Mouse (Mus musculus): ENCODE data around the gene Mycbp2. TPM values are rescaled to one million over a fixed set of nuclear protein-coding genes. Genes with fewer than 3 reads are reported as not detected.
A peak's percentile ranks its signal among the peaks of the same experiment; 100 is the strongest.

Gene Mycbp2
- polyA plus RNA-seq, 1 experiment from 2014 or later: 23.6 TPM

- H3K9me3 ChIP-seq: no peaks in the 10 kb centered on the region
- no peaks in the 10 kb centered on the region for H3K4me1 ChIP-seq
- 95% methylated on average over 5 of the region's 5 CpGs for WGBS
- H3K4me2 ChIP-seq: no peak overlapping the region
- H3K27ac ChIP-seq: no peak overlapping the region
- no peak overlapping the region for H3K9ac ChIP-seq
- no peak for ATAC-seq (ENCODE audit: insufficient number of reproducible peaks, low FRiP score, low TSS enrichment, low read depth)
- H3K27me3 ChIP-seq: no peaks in the 10 kb centered on the region
- H3K36me3 ChIP-seq: peaks cover 52% of the 10 kb centered on the region
- no peak overlapping the region for H3K4me3 ChIP-seq
Observed at GRCm38 (mm10) chr14:103150139-103150538, 196.5 kb downstream of the Mycbp2 start.

DNA sequence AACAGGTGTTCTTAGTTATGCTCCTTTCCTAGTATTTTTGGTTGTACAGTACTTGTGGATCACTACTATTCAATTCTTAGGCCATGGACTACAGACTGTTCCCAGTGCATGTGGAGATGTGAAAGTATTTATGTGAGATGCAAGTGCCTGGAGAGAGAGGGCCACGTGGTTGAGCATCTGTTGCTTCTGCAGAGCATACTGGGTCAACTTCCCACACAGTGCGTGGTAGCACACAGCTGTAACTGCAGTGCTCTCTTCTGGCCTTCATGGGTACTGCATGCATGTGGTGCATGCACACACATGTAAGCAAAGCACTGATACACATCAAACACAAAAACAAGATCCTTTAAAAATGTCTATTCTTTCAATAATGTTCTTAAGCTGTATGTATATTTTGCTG lies 214.6 kb downstream of the Mycbp2 start:
- ATAC-seq (ENCODE audit: insufficient number of reproducible peaks, low FRiP score, low TSS enrichment, low read depth): no peak
- no peak overlapping the region for H3K27ac ChIP-seq
- H3K27me3 ChIP-seq: no peaks in the 10 kb centered on the region
- peaks cover 51% of the 10 kb centered on the region for H3K36me3 ChIP-seq
- H3K4me3 ChIP-seq: no peak overlapping the region
- H3K9ac ChIP-seq: no peak overlapping the region
- WGBS: 82% methylated on average over 2 of the region's 2 CpGs
- H3K4me1 ChIP-seq: no peaks in the 10 kb centered on the region
- H3K9me3 ChIP-seq: no peaks in the 10 kb centered on the region
- H3K4me2 ChIP-seq: no peak overlapping the region

DNA sequence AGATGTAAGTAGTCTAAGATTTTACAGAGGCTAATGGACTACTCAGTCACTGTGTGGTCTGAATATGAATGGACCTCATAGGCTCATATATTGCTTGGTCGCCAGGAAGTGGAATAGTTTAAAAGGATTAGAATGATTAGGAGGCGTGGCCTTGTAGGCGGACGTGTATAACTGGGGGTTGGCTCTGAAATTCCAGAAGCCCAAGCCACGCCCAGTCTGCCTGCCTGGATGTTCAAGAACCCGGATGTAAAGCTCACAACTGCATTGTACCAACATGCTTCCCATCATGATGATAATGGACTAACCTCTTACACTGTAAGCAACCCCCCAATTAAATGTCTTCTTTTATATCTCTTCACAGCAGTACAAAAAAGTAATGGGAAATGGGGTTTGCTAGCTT lies 220.9 kb downstream of the Mycbp2 start:
- Histone ChIP-seq H3K9ac (no peak overlapping the region), H3K36me3 (peaks cover 61% of the 10 kb centered on the region), H3K4me3 (no peak overlapping the region), H3K9me3 (no peaks in the 10 kb centered on the region), H3K27ac (no peak overlapping the region), H3K4me1 (no peaks in the 10 kb centered on the region), H3K4me2 (no peak overlapping the region), H3K27me3 (no peaks in the 10 kb centered on the region)
- ATAC-seq (ENCODE audit: insufficient number of reproducible peaks, low FRiP score, low TSS enrichment, low read depth): no peak
- 87% methylated on average over 6 of the region's 6 CpGs for WGBS

DNA sequence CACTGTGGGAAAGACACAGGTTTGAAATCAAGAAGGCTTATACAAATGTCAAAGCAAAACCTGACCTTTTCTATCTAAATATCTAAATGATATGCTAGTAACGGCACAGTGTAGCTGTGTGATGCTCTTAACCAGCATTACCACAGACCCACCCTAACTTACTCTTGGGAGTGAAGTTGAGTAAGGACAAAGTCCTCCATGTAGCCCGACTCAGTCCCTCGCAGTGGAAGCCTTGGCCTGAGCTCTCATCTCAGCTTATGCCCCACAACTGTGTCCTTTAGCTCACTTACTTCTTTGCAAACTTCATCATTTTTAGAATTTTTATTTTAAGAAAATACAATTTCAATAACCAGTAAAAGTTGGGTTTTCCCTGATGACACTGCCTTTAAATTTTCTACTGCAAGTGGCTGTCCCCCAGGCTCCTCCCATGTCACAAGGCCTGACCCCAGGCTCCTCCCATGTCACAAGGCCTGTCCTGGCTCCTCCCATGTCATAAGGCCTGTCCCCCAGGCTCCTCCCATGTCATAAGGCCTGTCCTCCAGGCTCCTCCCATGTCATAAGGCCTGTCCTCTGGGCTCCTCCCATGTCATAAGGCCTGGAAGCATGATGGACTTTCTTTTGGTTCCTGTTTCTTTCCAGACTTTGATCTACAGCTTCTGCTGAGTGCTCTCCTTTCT lies 231.5 kb downstream of the Mycbp2 start:
- no peak overlapping the region for H3K27ac ChIP-seq
- H3K4me2 ChIP-seq: no peak overlapping the region
- H3K4me1 ChIP-seq: no peaks in the 10 kb centered on the region
- WGBS: over 99% methylated on average over 3 of the region's 3 CpGs
- H3K9me3 ChIP-seq: no peaks in the 10 kb centered on the region
- ATAC-seq (ENCODE audit: insufficient number of reproducible peaks, low FRiP score, low TSS enrichment, low read depth): no peak
- H3K27me3 ChIP-seq: no peaks in the 10 kb centered on the region
- peaks cover 57% of the 10 kb centered on the region for H3K36me3 ChIP-seq
- H3K9ac ChIP-seq: no peak overlapping the region
- H3K4me3 ChIP-seq: no peak overlapping the region

DNA sequence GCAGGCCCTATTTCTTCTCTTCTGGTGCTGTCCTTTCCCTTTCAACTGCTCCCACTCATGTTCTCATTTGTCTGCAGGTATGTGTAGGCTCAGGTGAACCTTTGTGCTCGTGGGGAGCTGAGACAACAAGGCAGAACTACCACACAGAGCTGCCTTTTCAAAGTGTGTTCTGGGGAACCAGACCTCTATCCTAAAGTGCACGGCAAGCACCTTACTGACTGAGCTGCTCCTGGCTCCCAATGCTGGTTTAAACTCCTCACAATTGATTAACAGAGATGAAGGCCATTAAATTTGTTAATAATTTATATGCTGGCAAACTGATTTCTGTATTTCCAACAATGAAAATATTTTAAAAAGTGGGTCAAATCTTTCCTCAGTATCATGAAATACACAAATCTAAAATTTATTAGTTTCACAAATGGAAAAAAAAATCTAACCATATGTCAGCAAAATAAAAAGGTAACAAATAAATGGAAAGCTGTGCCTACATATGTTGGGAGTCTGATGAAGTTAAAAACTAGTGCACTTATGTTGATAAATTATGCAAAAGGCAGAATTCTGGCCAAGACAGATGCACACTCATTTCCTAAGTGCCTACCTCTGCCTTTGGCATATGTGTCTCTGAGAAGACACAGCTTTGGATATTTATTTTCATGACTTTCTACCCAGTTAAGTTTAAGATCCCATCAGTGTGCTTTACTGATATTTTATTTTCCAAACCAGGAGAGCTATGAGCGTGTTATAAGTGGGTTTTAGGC lies 233.8 kb downstream of the Mycbp2 start:
- Histone ChIP-seq H3K4me2 (no peak overlapping the region), H3K36me3 (peaks cover 39% of the 10 kb centered on the region), H3K9ac (no peak overlapping the region), H3K27ac (no peak overlapping the region), H3K4me3 (no peak overlapping the region), H3K27me3 (no peaks in the 10 kb centered on the region), H3K9me3 (no peaks in the 10 kb centered on the region), H3K4me1 (no peaks in the 10 kb centered on the region)
- no peak for ATAC-seq (ENCODE audit: insufficient number of reproducible peaks, low FRiP score, low TSS enrichment, low read depth)
- 82% methylated on average over 3 of the region's 3 CpGs for WGBS

DNA sequence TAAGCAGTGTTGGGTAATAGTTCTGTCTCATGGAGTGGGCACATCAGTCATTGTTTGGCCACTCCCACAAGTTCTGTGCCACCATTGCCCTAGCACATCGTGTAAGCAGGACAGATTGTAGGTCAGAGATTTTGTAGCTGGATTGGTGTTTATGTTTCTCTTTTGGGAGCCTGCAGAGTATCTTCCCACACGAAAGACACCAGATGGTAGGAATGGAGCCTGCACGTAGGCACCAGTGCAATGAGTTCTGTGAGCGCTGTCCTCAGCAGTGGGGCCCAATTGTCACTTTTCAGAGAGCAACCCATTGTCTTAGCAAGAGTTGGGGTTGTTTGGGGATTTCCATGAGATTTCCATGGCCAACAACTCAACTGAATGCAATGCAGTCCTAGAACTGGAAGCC lies 236.6 kb downstream of the Mycbp2 start:
- no peak for ATAC-seq (ENCODE audit: insufficient number of reproducible peaks, low FRiP score, low TSS enrichment, low read depth)
- Histone ChIP-seq H3K27me3 (no peaks in the 10 kb centered on the region), H3K4me3 (no peak overlapping the region), H3K36me3 (peaks cover 16% of the 10 kb centered on the region), H3K9me3 (no peaks in the 10 kb centered on the region), H3K4me1 (no peaks in the 10 kb centered on the region), H3K4me2 (no peak overlapping the region), H3K27ac (no peak overlapping the region), H3K9ac (no peak overlapping the region)
- WGBS: 90% methylated on average over 4 of the region's 4 CpGs

DNA sequence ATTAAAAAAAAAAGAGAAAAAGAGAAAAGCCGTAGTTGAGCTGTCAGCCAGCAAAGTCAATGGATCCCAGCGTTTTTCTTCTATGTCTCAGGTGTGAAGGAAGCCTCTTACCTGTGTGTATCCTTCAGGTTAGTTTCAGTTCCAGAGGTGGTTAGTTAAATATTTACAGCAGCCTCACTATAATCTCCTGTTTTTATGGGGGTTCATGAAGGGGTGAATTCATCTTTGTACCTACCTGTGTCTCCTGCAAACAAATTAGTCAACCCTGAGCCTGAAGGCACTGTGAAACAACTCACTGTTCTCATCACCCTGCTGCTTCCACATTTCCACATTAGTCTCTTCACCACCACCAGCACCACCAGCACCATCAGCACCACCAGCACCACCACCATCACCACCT lies 240.3 kb downstream of the Mycbp2 start:
- 90% methylated on average over 2 of the region's 2 CpGs for WGBS
- Histone ChIP-seq H3K27ac (no peak overlapping the region), H3K4me1 (no peaks in the 10 kb centered on the region), H3K36me3 (no peaks in the 10 kb centered on the region), H3K4me3 (no peak overlapping the region), H3K9ac (no peak overlapping the region), H3K4me2 (no peak overlapping the region), H3K9me3 (no peaks in the 10 kb centered on the region), H3K27me3 (no peaks in the 10 kb centered on the region)
- ATAC-seq (ENCODE audit: insufficient number of reproducible peaks, low FRiP score, low TSS enrichment, low read depth): no peak

GRCm38 (mm10) chr14:103102731-103103335 lies 243.8 kb downstream of the Mycbp2 start:
- Histone ChIP-seq H3K4me3 (no peak overlapping the region), H3K9me3 (no peaks in the 10 kb centered on the region), H3K4me2 (no peak overlapping the region), H3K9ac (no peak overlapping the region), H3K4me1 (peaks cover 3% of the 10 kb centered on the region; the same call in 1 of the 2 replicates), H3K27me3 (no peaks in the 10 kb centered on the region), H3K36me3 (no peaks in the 10 kb centered on the region), H3K27ac (no peak overlapping the region)
- WGBS: 79% methylated on average over 10 of the region's 10 CpGs
- no peak for ATAC-seq (ENCODE audit: insufficient number of reproducible peaks, low FRiP score, low TSS enrichment, low read depth)

GRCm38 (mm10) chr14:103102246-103102645 lies 244.4 kb downstream of the Mycbp2 start:
- no peak for ATAC-seq (ENCODE audit: insufficient number of reproducible peaks, low FRiP score, low TSS enrichment, low read depth)
- 73% methylated on average over 6 of the region's 6 CpGs for WGBS
- no peak overlapping the region for H3K27ac ChIP-seq
- peaks cover 5% of the 10 kb centered on the region for H3K4me1 ChIP-seq
- H3K4me3 ChIP-seq: no peak overlapping the region
- no peak overlapping the region for H3K4me2 ChIP-seq
- H3K9ac ChIP-seq: no peak overlapping the region
- H3K36me3 ChIP-seq: no peaks in the 10 kb centered on the region
- H3K9me3 ChIP-seq: no peaks in the 10 kb centered on the region
- H3K27me3 ChIP-seq: no peaks in the 10 kb centered on the region

GRCm38 (mm10) chr14:103101171-103101570 lies 245.4 kb downstream of the Mycbp2 start:
- H3K4me1 ChIP-seq: peaks cover 6% of the 10 kb centered on the region
- WGBS: 74% methylated on average over 3 of the region's 3 CpGs
- no peak overlapping the region for H3K9ac ChIP-seq
- no peak overlapping the region for H3K4me3 ChIP-seq
- H3K4me2 ChIP-seq: no peak overlapping the region
- H3K27me3 ChIP-seq: no peaks in the 10 kb centered on the region
- no peak for ATAC-seq (ENCODE audit: insufficient number of reproducible peaks, low FRiP score, low TSS enrichment, low read depth)
- no peaks in the 10 kb centered on the region for H3K36me3 ChIP-seq
- H3K27ac ChIP-seq: no peak overlapping the region
- no peaks in the 10 kb centered on the region for H3K9me3 ChIP-seq

GRCm38 (mm10) chr14:103100296-103100695 lies 246.3 kb downstream of the Mycbp2 start:
- no peaks in the 10 kb centered on the region for H3K9me3 ChIP-seq
- no peaks in the 10 kb centered on the region for H3K27me3 ChIP-seq
- 0 out of 2 replicates have a peak overlapping the region, but pooled peaks have one; percentile 54 for H3K4me2 ChIP-seq
- 0 out of 2 replicates have a peak, but pooled peaks cover 2% of the 10 kb centered on the region for H3K36me3 ChIP-seq
- ATAC-seq (ENCODE audit: insufficient number of reproducible peaks, low FRiP score, low TSS enrichment, low read depth): no peak
- H3K4me1 ChIP-seq: peaks cover 6% of the 10 kb centered on the region
- no peak overlapping the region for H3K27ac ChIP-seq
- no peak overlapping the region for H3K9ac ChIP-seq
- no peak overlapping the region for H3K4me3 ChIP-seq
- WGBS: 72% methylated on average over 13 of the region's 13 CpGs
